Mouse (Mus musculus) activated CD4-positive, CD25-positive, alpha-beta regulatory T cell, adult 4 months (primary cell): ENCODE data around the gene Snx20. TPM values are rescaled to one million over a fixed set of nuclear protein-coding genes. Genes with fewer than 3 reads are reported as not detected.

ENCODE experiments used
- ATAC-seq: one replicate; pipeline ENCODE4 v1.8.0; 2017
- polyA plus RNA-seq, 2 experiments: library from polyadenylated mRNA; unstranded; fragments of 100-300 nt; shearing (Covaris generic); gene quantifications; one replicate each; pipeline ENCODE4 v1.2.1; 2017

Gene Snx20
- polyA plus RNA-seq, 2 experiments from 2014 or later: 7.7 to 9.9 TPM

- no peak for ATAC-seq
These were observed 31.6 kb downstream of the Snx20 start for GRCm38 (mm10) chr8:88604065-88605038.

- ATAC-seq: no peak
These were observed 32.4 kb downstream of the Snx20 start for GRCm38 (mm10) chr8:88603446-88603989.

GRCm38 (mm10) chr8:88599491-88599890 lies 36.4 kb downstream of the Snx20 start:
- ATAC-seq: no peak

GRCm38 (mm10) chr8:88598578-88598977 lies 37.4 kb downstream of the Snx20 start:
- ATAC-seq: no peak

- ATAC-seq: no peak
These were observed 39.9 kb downstream of the Snx20 start for GRCm38 (mm10) chr8:88596042-88596441.

- ATAC-seq: no peak
These were observed 42.0 kb downstream of the Snx20 start for GRCm38 (mm10) chr8:88593947-88594346.

- ATAC-seq: no peak
These were observed 45.7 kb downstream of the Snx20 start for GRCm38 (mm10) chr8:88590226-88590625.

GRCm38 (mm10) chr8:88588205-88588889 lies 47.6 kb downstream of the Snx20 start:
- ATAC-seq: no peak

- ATAC-seq: no peak
These were observed 52.1 kb downstream of the Snx20 start for GRCm38 (mm10) chr8:88583863-88584262.

GRCm38 (mm10) chr8:88580785-88581184 lies 55.1 kb downstream of the Snx20 start:
- ATAC-seq: no peak

GRCm38 (mm10) chr8:88579668-88580330 lies 56.1 kb downstream of the Snx20 start:
- no peak for ATAC-seq

GRCm38 (mm10) chr8:88579246-88579645 lies 56.7 kb downstream of the Snx20 start:
- ATAC-seq: no peak

GRCm38 (mm10) chr8:88578413-88579175 lies 57.3 kb downstream of the Snx20 start:
- no peak for ATAC-seq

- ATAC-seq: no peak
These were observed 58.3 kb downstream of the Snx20 start for GRCm38 (mm10) chr8:88577666-88578065.

Other genes starting within 250 kb of the Snx20 start
- not detected for gene Nkd1, start 114.8 kb downstream of the Snx20 start, polyA plus RNA-seq
- gene Nod2, start 11.2 kb upstream of the Snx20 start, polyA plus RNA-seq: 1 to 10 TPM; 2.5 to 3.6 TPM
- 10 to 100 TPM; 73.1 to 86.4 TPM for gene Cyld, start 60.9 kb upstream of the Snx20 start, polyA plus RNA-seq